Mouse (Mus musculus) intestine, embryonic 16.5 days (tissue): ENCODE results near the gene Bahcc1. TPM values are rescaled to one million over a fixed set of nuclear protein-coding genes. Genes with fewer than 3 reads are reported as not detected.

Source experiments
- ATAC-seq: fragments of 200-750 bp; cut with Nextera tagmentation; 2 replicates; pipeline ENCODE4 v1.8.0; 2017; ENCODE audit warnings: moderate TSS enrichment, moderate library complexity
- H3K27ac ChIP-seq: fragments of 300-500 bp; sonication (generic); 2 replicates; pipeline ENCODE4 v1.5.1; 2014; ENCODE audit warnings: mild to moderate bottlenecking, low read length
- H3K27me3 ChIP-seq: fragments of 300-500 bp; sonication (generic); replicated peaks from 2 replicates; pipeline ENCODE4 v1.6.1; 2014; ENCODE audit warnings: low read length, control low read depth, mixed read lengths; ENCODE audit not compliant: control insufficient read depth, insufficient read depth
- H3K36me3 ChIP-seq: fragments of 300-500 bp; sonication (generic); 2 replicates; pipeline ENCODE4 v1.6.1; 2014; ENCODE audit warnings: low read length, control low read depth; ENCODE audit not compliant: control insufficient read depth, insufficient read depth
- H3K4me1 ChIP-seq: fragments of 300-500 bp; sonication (generic); 2 replicates; pipeline ENCODE4 v1.6.1; 2014; ENCODE audit warnings: low read length, control low read depth, mixed read lengths; ENCODE audit not compliant: control insufficient read depth, insufficient read depth
- H3K4me2 ChIP-seq: fragments of 300-500 bp; sonication (generic); 2 replicates; pipeline ENCODE4 v1.6.1; 2014; ENCODE audit warnings: low read depth, low read length, control low read depth
- H3K4me3 ChIP-seq: fragments of 300-500 bp; sonication (generic); 2 replicates; pipeline ENCODE4 v1.5.1; 2014; ENCODE audit warnings: mild to moderate bottlenecking, low read length
- H3K9ac ChIP-seq: fragments of 300-500 bp; sonication (generic); 2 replicates; pipeline ENCODE4 v1.6.1; 2014; ENCODE audit warnings: low read depth, low read length
- H3K9me3 ChIP-seq: fragments of 300-500 bp; sonication (generic); 2 replicates; pipeline ENCODE4 v1.6.1; 2016; ENCODE audit warnings: low read length, control low read depth; ENCODE audit not compliant: control insufficient read depth
- WGBS: fragments of 180-500 bp; shearing (Covaris S2); extraction: QIAGEN DNeasy Blood & Tissue Kit; methylation state at CpG from one replicate; pipeline ENCODE4 v1.1.7; 2014; 5-methylcytosine and 5-hydroxymethylcytosine counted together
- polyA plus RNA-seq: library from polyadenylated mRNA; unstranded; fragments of >200 nt; fragmentation: Nextera tagmentation; extraction: Ambion mirVana; gene quantifications from 2 replicates; pipeline ENCODE4 v1.2.1, GENCODE M21; 2015

Gene Bahcc1
- polyA plus RNA-seq, 1 experiment from 2014 or later, result 5.7 TPM

DNA sequence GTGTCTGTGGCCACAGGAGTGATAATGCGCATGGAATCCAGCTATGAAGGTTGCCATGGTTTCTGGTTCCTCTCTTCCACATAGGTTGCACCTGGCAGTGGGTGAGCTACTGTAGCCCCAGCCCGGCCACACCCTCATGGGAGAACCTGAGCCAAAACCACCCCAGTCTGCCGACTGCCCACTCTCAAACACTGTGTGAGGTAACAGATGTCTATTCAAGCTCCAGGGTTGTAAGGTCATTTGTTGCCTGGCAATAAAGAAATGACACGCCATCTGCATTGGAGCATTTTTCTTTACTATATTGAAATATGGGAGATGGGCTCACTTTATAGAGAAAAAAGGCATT lies 82.6 kb downstream of the Bahcc1 start:
- peak overlapping the region; percentile 100 for H3K27ac ChIP-seq
- peak overlapping the region; percentile 67 for H3K4me3 ChIP-seq
- no peaks in the 10 kb centered on the region for H3K36me3 ChIP-seq
- H3K9ac ChIP-seq, result peak overlapping the region; percentile 91
- WGBS, result 26% methylated on average over 4 of the region's 4 CpGs
- no peaks in the 10 kb centered on the region for H3K27me3 ChIP-seq
- H3K9me3 ChIP-seq, result no peaks in the 10 kb centered on the region
- peaks cover 26% of the 10 kb centered on the region for H3K4me1 ChIP-seq
- ATAC-seq, result no peak
- H3K4me2 ChIP-seq, result peak overlapping the region; percentile 98

DNA sequence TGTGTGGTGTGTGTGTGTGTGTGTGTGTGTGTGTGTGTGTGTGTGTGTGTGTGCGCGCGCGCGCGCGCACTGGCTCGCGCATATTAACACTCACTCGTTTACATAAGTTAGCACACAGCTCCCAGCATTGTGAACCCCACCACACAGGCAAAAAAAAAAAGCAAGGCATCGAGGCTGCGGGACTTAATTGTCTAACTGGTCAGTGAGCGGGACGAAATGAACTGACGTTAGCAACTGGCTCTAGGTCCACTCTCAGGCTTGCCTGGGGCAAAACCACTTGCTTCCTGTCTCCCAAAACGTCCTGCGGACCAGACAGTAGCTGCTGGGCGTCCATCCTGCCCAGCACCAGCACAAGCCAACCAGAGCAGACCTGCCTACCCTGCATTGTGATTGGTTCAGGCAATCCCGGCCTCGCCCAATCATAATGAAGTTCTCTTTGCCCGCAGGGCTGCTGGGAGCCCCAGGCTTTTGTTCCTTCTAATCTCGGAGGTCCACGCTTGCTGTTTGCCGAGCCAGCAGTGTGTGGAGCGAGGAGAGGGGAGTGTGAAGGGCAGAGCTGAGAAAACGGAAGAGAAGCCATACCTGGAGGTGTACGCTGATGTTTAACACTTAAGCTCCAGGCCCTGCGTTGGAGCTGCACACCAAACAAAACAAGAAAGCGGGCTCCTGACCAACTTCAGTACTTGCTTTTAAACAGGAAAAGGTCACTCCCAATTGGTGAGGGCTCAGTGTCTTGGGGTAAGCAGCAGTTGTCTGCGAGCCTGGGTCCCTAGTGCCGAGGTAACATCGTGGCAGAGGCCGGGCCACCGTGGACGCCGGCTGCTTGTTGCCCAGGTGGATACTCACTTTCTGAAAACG lies 83.3 kb downstream of the Bahcc1 start:
- H3K4me1 ChIP-seq, result peaks cover 25% of the 10 kb centered on the region
- WGBS, result 2% methylated on average over 37 of the region's 37 CpGs

DNA sequence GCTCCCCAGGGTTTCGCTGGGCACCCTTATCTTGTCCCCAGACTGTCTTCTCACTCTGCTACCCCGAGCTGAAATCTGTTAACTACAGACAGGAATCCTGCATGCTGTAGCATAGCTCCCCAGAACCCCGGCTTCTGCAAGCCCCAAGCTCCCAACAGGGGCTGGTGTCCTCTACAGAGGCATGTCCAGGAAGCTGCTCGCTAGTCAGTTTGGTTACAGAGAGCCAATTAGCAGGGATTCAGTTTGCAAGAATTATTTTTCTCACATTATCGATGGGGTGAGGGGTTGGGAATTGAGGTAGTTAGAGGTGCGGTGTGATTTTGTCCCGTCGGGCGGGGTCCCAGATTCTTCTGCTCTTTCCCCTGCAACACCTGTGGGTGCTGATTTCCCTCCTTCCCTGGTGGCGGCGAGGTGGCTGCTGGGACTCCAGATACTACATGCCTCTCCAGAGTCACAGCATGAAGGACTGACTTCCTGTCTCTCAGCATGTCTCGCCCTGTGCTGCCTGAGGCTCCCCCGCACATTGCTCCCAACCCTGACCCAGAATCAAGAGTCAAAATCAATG lies 84.0 kb downstream of the Bahcc1 start:
- peak overlapping the region; percentile 100 for H3K27ac ChIP-seq
- H3K9me3 ChIP-seq, result no peaks in the 10 kb centered on the region
- no peaks in the 10 kb centered on the region for H3K27me3 ChIP-seq
- peak overlapping the region; percentile 67 for H3K4me3 ChIP-seq
- WGBS, result 10% methylated on average over 13 of the region's 13 CpGs
- H3K4me2 ChIP-seq, result peak overlapping the region; percentile 98
- peaks cover 18% of the 10 kb centered on the region for H3K4me1 ChIP-seq
- H3K36me3 ChIP-seq, result no peaks in the 10 kb centered on the region
- peak overlapping the region; percentile 91 for H3K9ac ChIP-seq
- ATAC-seq, result peak; percentile 40; the same call in 1 of the 2 replicates

More for the DNA sequence above, 83.3 kb downstream of the Bahcc1 start:
- H3K4me3 ChIP-seq, result peak overlapping the region; percentile 67
- no peaks in the 10 kb centered on the region for H3K9me3 ChIP-seq
- ATAC-seq, result peak; percentile 97
- H3K36me3 ChIP-seq, result no peaks in the 10 kb centered on the region
- H3K27me3 ChIP-seq, result no peaks in the 10 kb centered on the region
- H3K27ac ChIP-seq, result peak overlapping the region; percentile 100
- peak overlapping the region; percentile 98 for H3K4me2 ChIP-seq
- peak overlapping the region; percentile 91 for H3K9ac ChIP-seq

DNA sequence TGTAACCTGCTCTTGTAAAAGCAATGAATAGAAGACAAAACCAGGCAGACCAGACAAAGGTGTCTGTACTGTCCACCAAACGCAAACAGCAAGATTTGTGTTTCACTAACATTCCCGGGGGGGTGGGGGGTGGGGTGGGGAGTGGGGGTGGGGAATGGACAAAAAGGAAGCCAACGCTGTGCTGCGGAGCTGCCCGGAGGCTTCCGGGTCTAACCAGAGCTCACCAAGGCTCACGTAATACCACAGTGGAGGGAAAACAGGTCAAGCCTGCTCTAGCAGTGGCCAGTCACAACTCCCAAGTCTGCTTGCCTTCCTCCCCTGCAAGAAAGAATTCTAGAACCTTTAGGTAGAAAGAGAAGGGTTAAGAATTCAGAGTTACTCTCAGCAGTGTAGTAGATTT lies 84.7 kb downstream of the Bahcc1 start:
- Histone ChIP-seq H3K27me3 (no peaks in the 10 kb centered on the region), H3K27ac (peak overlapping the region; percentile 100), H3K4me1 (peaks cover 17% of the 10 kb centered on the region), H3K36me3 (no peaks in the 10 kb centered on the region), H3K4me3 (no peak overlapping the region), H3K4me2 (peak overlapping the region; percentile 98), H3K9me3 (no peaks in the 10 kb centered on the region), H3K9ac (peak overlapping the region; percentile 91; the same call in 1 of the 2 replicates)
- ATAC-seq, result no peak
- WGBS, result 49% methylated on average over 7 of the region's 7 CpGs

DNA sequence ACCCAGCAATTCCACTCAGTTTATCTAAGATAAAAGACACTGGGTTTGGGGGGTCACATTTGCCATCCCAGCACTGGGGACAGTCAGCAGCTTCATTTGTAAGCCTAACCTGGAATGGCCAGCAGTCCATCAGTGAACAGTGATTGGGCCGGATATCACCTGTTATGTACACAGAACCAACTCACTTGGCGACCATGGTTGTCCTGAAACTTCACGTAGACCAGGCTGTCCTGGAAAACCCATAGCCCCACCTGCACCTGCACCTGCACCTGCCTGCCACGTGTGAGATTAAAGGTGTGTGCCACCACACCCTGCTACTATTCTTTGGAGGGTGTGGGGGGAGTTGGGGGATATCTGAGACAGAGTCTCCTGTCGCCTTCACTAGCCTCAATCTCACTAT lies 86.6 kb downstream of the Bahcc1 start:
- H3K27me3 ChIP-seq, result no peaks in the 10 kb centered on the region
- no peaks in the 10 kb centered on the region for H3K36me3 ChIP-seq
- H3K9me3 ChIP-seq, result no peaks in the 10 kb centered on the region
- peaks cover 17% of the 10 kb centered on the region for H3K4me1 ChIP-seq
- no peak overlapping the region for H3K27ac ChIP-seq
- H3K4me3 ChIP-seq, result no peak overlapping the region
- WGBS, result 84% methylated on average over 5 of the region's 5 CpGs
- ATAC-seq, result no peak
- H3K4me2 ChIP-seq, result no peak overlapping the region
- H3K9ac ChIP-seq, result no peak overlapping the region

DNA sequence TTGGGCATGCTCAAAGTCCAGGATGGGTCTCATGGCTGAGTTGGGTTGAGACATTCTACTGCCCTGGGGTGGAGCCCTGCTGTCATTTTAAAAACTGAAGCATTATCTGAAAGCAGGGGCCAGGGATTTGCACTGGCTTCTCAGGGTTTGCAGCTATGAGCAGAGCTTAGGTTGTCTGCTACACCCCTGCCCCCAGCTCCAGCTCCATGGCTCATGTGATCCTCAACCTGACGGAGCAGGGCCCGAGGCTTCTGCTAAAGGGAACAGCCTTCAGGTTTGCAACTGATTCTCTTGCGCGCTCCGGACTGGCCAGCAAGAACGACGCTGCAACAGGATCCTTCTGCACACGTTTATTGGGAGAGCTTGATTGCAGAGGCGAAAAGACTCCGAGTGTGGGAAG lies 87.4 kb downstream of the Bahcc1 start:
- H3K27ac ChIP-seq, result no peak overlapping the region
- H3K9me3 ChIP-seq, result no peaks in the 10 kb centered on the region
- no peak overlapping the region for H3K9ac ChIP-seq
- no peaks in the 10 kb centered on the region for H3K27me3 ChIP-seq
- no peak overlapping the region for H3K4me3 ChIP-seq
- H3K4me2 ChIP-seq, result no peak overlapping the region
- no peaks in the 10 kb centered on the region for H3K36me3 ChIP-seq
- no peak for ATAC-seq
- peaks cover 12% of the 10 kb centered on the region for H3K4me1 ChIP-seq
- 95% methylated on average over 10 of the region's 10 CpGs for WGBS

DNA sequence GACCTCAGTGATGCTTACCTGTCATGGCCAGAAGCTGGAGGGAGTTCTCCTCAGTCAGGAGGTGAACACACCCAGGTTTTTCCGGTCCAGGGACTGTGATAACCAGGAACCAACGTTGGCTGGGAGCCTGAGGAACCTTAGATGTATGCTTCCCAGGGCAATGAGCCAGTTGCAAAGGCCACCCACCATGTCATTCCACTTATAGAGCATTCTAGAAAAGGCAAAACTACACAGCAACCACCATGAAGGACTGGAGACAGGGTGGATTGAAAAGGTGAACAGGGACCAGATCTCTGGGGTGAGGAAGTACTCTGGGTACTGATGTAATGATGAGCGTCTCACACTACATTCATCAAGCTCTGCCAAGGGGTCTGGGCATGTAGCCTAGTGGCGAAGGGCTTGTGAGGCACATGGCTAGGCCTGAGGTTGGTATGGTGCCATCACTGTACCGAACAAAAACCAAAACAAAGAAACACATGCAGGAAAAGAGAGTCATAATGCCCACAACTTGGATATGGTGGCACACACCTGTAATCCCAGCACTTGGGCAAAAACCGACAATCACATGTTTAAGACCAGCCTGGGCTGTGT lies 102.8 kb downstream of the Bahcc1 start:
- H3K4me1 ChIP-seq, result peaks cover 5% of the 10 kb centered on the region
- WGBS, result 75% methylated on average over 6 of the region's 6 CpGs
- no peak overlapping the region for H3K9ac ChIP-seq
- no peak overlapping the region for H3K4me2 ChIP-seq
- ATAC-seq, result no peak
- H3K36me3 ChIP-seq, result no peaks in the 10 kb centered on the region
- no peak overlapping the region for H3K27ac ChIP-seq
- H3K9me3 ChIP-seq, result no peaks in the 10 kb centered on the region
- no peaks in the 10 kb centered on the region for H3K27me3 ChIP-seq
- H3K4me3 ChIP-seq, result no peak overlapping the region

DNA sequence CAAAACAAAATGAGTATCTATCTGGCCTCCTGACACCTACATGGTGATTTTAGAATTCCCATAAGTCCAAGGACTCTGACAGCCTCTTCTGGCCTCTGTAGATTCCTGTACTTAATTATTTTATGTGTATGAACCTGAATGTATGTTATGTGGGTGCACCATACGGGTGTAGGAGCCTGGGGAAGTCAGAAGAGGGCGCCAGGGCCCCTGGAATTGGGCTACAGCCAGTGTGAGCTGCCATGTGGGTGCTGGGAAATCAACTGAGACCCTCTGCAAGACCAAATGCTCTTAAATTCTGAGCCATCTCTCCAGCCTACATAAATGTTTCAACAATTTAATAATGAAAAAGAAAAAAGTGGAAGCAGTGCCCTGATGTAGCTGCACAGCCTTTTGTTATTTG lies 104.7 kb downstream of the Bahcc1 start:
- no peak overlapping the region for H3K4me2 ChIP-seq
- no peak overlapping the region for H3K4me3 ChIP-seq
- H3K9me3 ChIP-seq, result no peaks in the 10 kb centered on the region
- H3K36me3 ChIP-seq, result no peaks in the 10 kb centered on the region
- ATAC-seq, result no peak
- 40% methylated on average over 2 of the region's 2 CpGs for WGBS
- H3K9ac ChIP-seq, result no peak overlapping the region
- no peak overlapping the region for H3K27ac ChIP-seq
- H3K4me1 ChIP-seq, result peaks cover 5% of the 10 kb centered on the region
- no peaks in the 10 kb centered on the region for H3K27me3 ChIP-seq

DNA sequence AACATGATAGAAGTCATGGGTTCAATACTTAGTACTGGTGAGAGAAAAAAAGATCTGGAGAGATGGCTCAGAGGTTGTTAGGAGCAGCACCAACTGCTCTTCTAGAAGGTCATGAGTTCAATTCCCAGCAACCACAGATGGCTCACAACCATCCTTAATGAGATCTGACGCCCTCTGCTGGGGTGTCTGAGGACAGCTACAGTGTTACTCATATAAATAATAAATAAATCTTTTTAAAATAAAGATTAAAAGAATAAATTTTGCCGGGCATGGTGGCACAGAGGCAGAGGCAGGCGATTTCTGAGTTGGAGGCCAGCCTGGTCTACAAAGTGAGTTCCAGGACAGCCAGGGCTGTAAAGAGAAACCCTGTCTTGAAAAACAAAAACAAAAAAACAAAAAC lies 106.0 kb downstream of the Bahcc1 start:
- no peak overlapping the region for H3K27ac ChIP-seq
- peaks cover 5% of the 10 kb centered on the region for H3K4me1 ChIP-seq
- H3K4me3 ChIP-seq, result no peak overlapping the region
- no peak overlapping the region for H3K4me2 ChIP-seq
- 76% methylated on average over 3 of the region's 3 CpGs for WGBS
- H3K9ac ChIP-seq, result no peak overlapping the region
- no peaks in the 10 kb centered on the region for H3K9me3 ChIP-seq
- no peaks in the 10 kb centered on the region for H3K36me3 ChIP-seq
- no peak for ATAC-seq
- no peaks in the 10 kb centered on the region for H3K27me3 ChIP-seq
